Mouse (Mus musculus): ENCODE measurements around the gene Bex6. TPM values are rescaled to one million over a fixed set of nuclear protein-coding genes. Genes with fewer than 3 reads are reported as not detected.
"Not testable (repeated sequence)": the region's sequence is repeated elsewhere in the genome, so short reads cannot be mapped to it uniquely, and the experiment has no call there.

Bex6 gene
- total and polyA plus RNA-seq, 3 experiments: not detected

DNA sequence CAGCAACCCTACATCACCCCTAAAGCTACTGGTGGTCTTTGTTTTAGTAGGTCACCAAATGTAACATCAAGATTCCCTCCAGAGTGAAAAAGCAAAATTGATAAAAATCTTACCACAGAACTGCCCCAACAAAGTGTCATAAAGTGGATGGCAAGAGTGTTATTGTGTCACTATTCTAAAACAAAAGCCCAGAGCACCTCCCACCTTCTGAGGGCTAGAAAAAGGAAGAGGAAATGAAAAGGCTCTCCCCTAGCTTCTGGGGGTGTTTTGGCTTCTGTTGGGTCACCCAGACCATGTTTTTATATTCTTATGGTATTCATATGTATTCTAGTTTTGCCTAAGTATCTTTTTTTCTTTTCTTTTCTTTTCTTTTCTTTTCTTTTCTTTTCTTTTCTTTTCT lies 42.8 kb downstream of the Bex6 start:
- Histone ChIP-seq H3K27ac (no peak overlapping the region), H3K27me3 (ENCODE audit: control insufficient read depth, insufficient read depth, low read length) (no peaks in the 10 kb centered on the region), H3K36me3 (ENCODE audit: control insufficient read depth, insufficient read depth, low read length) (no peaks in the 10 kb centered on the region), H3K79me2 (replicated peaks; ENCODE audit: control insufficient read depth, insufficient read depth, low read length) (no peaks in the 10 kb centered on the region), H3K4me1 (ENCODE audit: control insufficient read depth, insufficient read depth, low read length) (no peaks in the 10 kb centered on the region), H3K9ac (ENCODE audit: low read depth, low read length) (no peak overlapping the region), H3K4me3 (no peak overlapping the region)
- DNase-seq: no peak
- intact Hi-C loops (cut with DNase I): no loop called here
- TF ChIP-seq POLR2A (IDR thresholded peaks at IDR 0.05; ENCODE audit: insufficient read depth, low read depth, low read length) (no peak), EP300 (IDR thresholded peaks at IDR 0.05; ENCODE audit: insufficient read depth, low read depth, low read length) (no peak), CTCF (IDR thresholded peaks at IDR 0.05) (no peak)

DNA sequence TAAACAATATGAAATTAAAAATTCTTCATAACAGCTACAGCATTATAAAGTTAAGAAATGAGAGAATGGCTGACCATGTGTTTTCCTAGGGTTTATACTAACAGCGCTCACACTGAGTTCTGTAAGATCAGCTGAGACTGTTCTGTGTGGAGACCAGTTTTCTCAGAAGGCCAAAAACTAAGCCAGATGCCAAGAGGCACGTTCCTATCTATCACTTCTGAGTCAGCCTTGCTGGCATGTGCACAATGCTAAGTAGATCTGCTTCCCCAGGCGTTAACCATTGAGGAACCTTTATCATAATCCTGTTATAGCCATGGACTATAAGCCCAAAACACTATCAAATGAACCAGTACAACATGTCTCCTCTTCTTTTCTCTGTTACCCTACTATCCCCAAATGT lies 52.4 kb downstream of the Bex6 start:
- peak overlapping the region; percentile 34 for H3K27ac ChIP-seq
- H3K9ac ChIP-seq (ENCODE audit: low read depth, low read length); H3K36me3 ChIP-seq (ENCODE audit: control insufficient read depth, insufficient read depth, low read length); H3K4me1 ChIP-seq (ENCODE audit: control insufficient read depth, insufficient read depth, low read length); H3K79me2 ChIP-seq (replicated peaks; ENCODE audit: control insufficient read depth, insufficient read depth, low read length); H3K4me3 ChIP-seq; intact Hi-C loops (cut with DNase I); H3K27me3 ChIP-seq (ENCODE audit: control insufficient read depth, insufficient read depth, low read length): not testable (repeated sequence)
- DNase-seq: peak in 1 of 2 experiments; percentile 36
- 32% methylated on average over 3 of the region's 3 CpGs for WGBS

Other genes with a start within 250 kb of the Bex6 start
- 1 to 10 TPM; 1.7 to 2.3 TPM for gene Pigz, start 246.0 kb upstream of the Bex6 start, total RNA-seq (2021)
- gene Pigz, start 246.0 kb upstream of the Bex6 start, polyA plus RNA-seq (2012; rRNA removed): 2.4 and 2.9 TPM in 2 replicates
- 10 to 100 TPM; 69.9 to 75.4 TPM for gene 0610012G03Rik, start 231.3 kb upstream of the Bex6 start, total RNA-seq (2021)
- gene 0610012G03Rik, start 231.3 kb upstream of the Bex6 start, polyA plus RNA-seq (2012; rRNA removed): 86.3 and 88.9 TPM in 2 replicates
- gene Ncbp2, start 231.3 kb upstream of the Bex6 start, total RNA-seq (2021): 10 to 100 TPM; 24.3 to 25.9 TPM
- 7.9 and 17.5 TPM in 2 replicates for gene Ncbp2, start 231.3 kb upstream of the Bex6 start, polyA plus RNA-seq (2012; rRNA removed)
- 10 to 100 TPM; 10.5 to 12.8 TPM for gene Senp5, start 176.5 kb upstream of the Bex6 start, total RNA-seq (2021)
- 3.5 and 6.8 TPM in 2 replicates for gene Senp5, start 176.5 kb upstream of the Bex6 start, polyA plus RNA-seq (2012; rRNA removed)
- 10 to 100 TPM; 26.3 to 27.3 TPM for gene Pak2, start 100.5 kb upstream of the Bex6 start, total RNA-seq (2021)
- 9.6 and 15.3 TPM in 2 replicates for gene Pak2, start 100.5 kb upstream of the Bex6 start, polyA plus RNA-seq (2012; rRNA removed)
- 10 to 100 TPM; 21.0 to 21.2 TPM for gene Pigx, start 80.1 kb upstream of the Bex6 start, total RNA-seq (2021)
- 12.4 and 23.2 TPM in 2 replicates for gene Pigx, start 80.1 kb upstream of the Bex6 start, polyA plus RNA-seq (2012; rRNA removed)
- gene Cep19, start 80.0 kb upstream of the Bex6 start, total RNA-seq (2021): 1 to 10 TPM; 8.6 to 9.8 TPM
- gene Cep19, start 80.0 kb upstream of the Bex6 start, polyA plus RNA-seq (2012; rRNA removed): 8.8 and 9.7 TPM in 2 replicates
- gene Nrros, start 14.2 kb upstream of the Bex6 start, total RNA-seq (2021): 1 to 10 TPM; 3.9 to 4.7 TPM
- 9.1 and 9.5 TPM in 2 replicates for gene Nrros, start 14.2 kb upstream of the Bex6 start, polyA plus RNA-seq (2012; rRNA removed)
- 10 to 100 TPM; 10.8 to 13.5 TPM for gene Fbxo45, start 67.3 kb downstream of the Bex6 start, total RNA-seq (2021)
- gene Fbxo45, start 67.3 kb downstream of the Bex6 start, polyA plus RNA-seq (2012; rRNA removed): 3.3 and 6.2 TPM in 2 replicates
- 1 to 10 TPM; 7.6 TPM for gene Wdr53, start 67.4 kb downstream of the Bex6 start, total RNA-seq (2021)
- gene Wdr53, start 67.4 kb downstream of the Bex6 start, polyA plus RNA-seq (2012; rRNA removed): 3.3 and 8.1 TPM in 2 replicates
- gene Smco1, start 91.6 kb downstream of the Bex6 start, total RNA-seq (2021): 10 to 100 TPM; 25.2 to 29.6 TPM
- gene Smco1, start 91.6 kb downstream of the Bex6 start, polyA plus RNA-seq (2012; rRNA removed): 10.9 and 23.4 TPM in 2 replicates
- 10 to 100 TPM; 12.2 to 14.0 TPM for gene Rnf168, start 97.6 kb downstream of the Bex6 start, total RNA-seq (2021)
- gene Rnf168, start 97.6 kb downstream of the Bex6 start, polyA plus RNA-seq (2012; rRNA removed): 4.6 and 9.6 TPM in 2 replicates
- 10 to 100 TPM; 23.6 to 26.8 TPM for gene Ubxn7, start 152.4 kb downstream of the Bex6 start, total RNA-seq (2021)
- 4.8 and 8.3 TPM in 2 replicates for gene Ubxn7, start 152.4 kb downstream of the Bex6 start, polyA plus RNA-seq (2012; rRNA removed)
- gene Tm4sf19, start 220.7 kb downstream of the Bex6 start, total RNA-seq (2021): not detected
- gene Tm4sf19, start 220.7 kb downstream of the Bex6 start, polyA plus RNA-seq (2012; rRNA removed): 0.12 TPM in 2 replicates
- gene Tctex1d2, start 239.9 kb downstream of the Bex6 start, total RNA-seq (2021): 1 to 10 TPM; 6.2 to 6.8 TPM
- 6.2 and 8.7 TPM in 2 replicates for gene Tctex1d2, start 239.9 kb downstream of the Bex6 start, polyA plus RNA-seq (2012; rRNA removed)